Mouse (Mus musculus): ENCODE measurements around the gene Ddx55. TPM values are rescaled to one million over a fixed set of nuclear protein-coding genes. Genes with fewer than 3 reads are reported as not detected.
A peak's percentile ranks its signal among the peaks of the same experiment; 100 is the strongest.
"Not testable (repeated sequence)": the region's sequence is repeated elsewhere in the genome, so short reads cannot be mapped to it uniquely, and the experiment has no call there.

Gene Ddx55
- polyA plus RNA-seq, 1 experiment from 2014 or later = 15.3 TPM

- Histone ChIP-seq H3K4me2 (replicated peaks; ENCODE audit: low read depth, low read length) (peak overlapping the region; percentile 74), H3K27me3 (ENCODE audit: control insufficient read depth, insufficient read depth, low read length) (no peaks in the 10 kb centered on the region), H3K9ac (replicated peaks; ENCODE audit: low read depth, low read length) (peak overlapping the region; percentile 92), H3K4me3 (ENCODE audit: low read depth, low read length) (peak overlapping the region; percentile 95), H3K36me3 (ENCODE audit: control insufficient read depth, insufficient read depth, low read length) (peaks cover 29% of the 10 kb centered on the region), H3K4me1 (ENCODE audit: control insufficient read depth, insufficient read depth, low read length) (peaks cover 12% of the 10 kb centered on the region), H3K9me3 (ENCODE audit: control insufficient read depth, low read depth, low read length) (no peaks in the 10 kb centered on the region), H3K27ac (ENCODE audit: low read length) (peak overlapping the region; percentile 84)
- ATAC-seq (ENCODE audit: insufficient number of reproducible peaks, insufficient read depth, low FRiP score, low read depth) = peak; percentile 76
- under 1% methylated on average over 79 of the region's 89 CpGs for WGBS
Observed at GRCm38 (mm10) chr5:124540905-124541601, 11.6 kb upstream of the Ddx55 start.

- Histone ChIP-seq H3K4me2 (replicated peaks; ENCODE audit: low read depth, low read length) (peak overlapping the region; percentile 74), H3K27ac (ENCODE audit: low read length) (peak overlapping the region; percentile 84; the same call in 1 of the 2 replicates), H3K4me3 (ENCODE audit: low read depth, low read length) (peak overlapping the region; percentile 95), H3K4me1 (ENCODE audit: control insufficient read depth, insufficient read depth, low read length) (peaks cover 11% of the 10 kb centered on the region), H3K9ac (replicated peaks; ENCODE audit: low read depth, low read length) (peak overlapping the region; percentile 92), H3K36me3 (ENCODE audit: control insufficient read depth, insufficient read depth, low read length) (peaks cover 34% of the 10 kb centered on the region), H3K9me3 (ENCODE audit: control insufficient read depth, low read depth, low read length) (no peaks in the 10 kb centered on the region), H3K27me3 (ENCODE audit: control insufficient read depth, insufficient read depth, low read length) (no peaks in the 10 kb centered on the region)
- 8% methylated on average over 8 of the region's 8 CpGs for WGBS
- no peak for ATAC-seq (ENCODE audit: insufficient number of reproducible peaks, insufficient read depth, low FRiP score, low read depth)
Observed at GRCm38 (mm10) chr5:124541602-124541973, 11.1 kb upstream of the Ddx55 start.

- not testable (repeated sequence) for H3K4me1 ChIP-seq (ENCODE audit: control insufficient read depth, insufficient read depth, low read length); H3K4me2 ChIP-seq (replicated peaks; ENCODE audit: low read depth, low read length); H3K9me3 ChIP-seq (ENCODE audit: control insufficient read depth, low read depth, low read length); H3K4me3 ChIP-seq (ENCODE audit: low read depth, low read length); H3K9ac ChIP-seq (replicated peaks; ENCODE audit: low read depth, low read length); ATAC-seq (ENCODE audit: insufficient number of reproducible peaks, insufficient read depth, low FRiP score, low read depth); H3K27me3 ChIP-seq (ENCODE audit: control insufficient read depth, insufficient read depth, low read length); H3K27ac ChIP-seq (ENCODE audit: low read length)
- WGBS = 79% methylated on average over 4 of the region's 4 CpGs
- H3K36me3 ChIP-seq (ENCODE audit: control insufficient read depth, insufficient read depth, low read length) = peaks cover 33% of the 10 kb centered on the region
Observed at GRCm38 (mm10) chr5:124550737-124551136, 1.9 kb upstream of the Ddx55 start.

- H3K27me3 ChIP-seq (ENCODE audit: control insufficient read depth, insufficient read depth, low read length); H3K4me1 ChIP-seq (ENCODE audit: control insufficient read depth, insufficient read depth, low read length); H3K27ac ChIP-seq (ENCODE audit: low read length); H3K9me3 ChIP-seq (ENCODE audit: control insufficient read depth, low read depth, low read length); ATAC-seq (ENCODE audit: insufficient number of reproducible peaks, insufficient read depth, low FRiP score, low read depth): not testable (repeated sequence)
- 30% methylated on average over 5 of the region's 5 CpGs for WGBS
- H3K9ac ChIP-seq (replicated peaks; ENCODE audit: low read depth, low read length) = peak overlapping the region; percentile 61; the same call in 1 of the 2 replicates
- peaks cover 31% of the 10 kb centered on the region for H3K36me3 ChIP-seq (ENCODE audit: control insufficient read depth, insufficient read depth, low read length)
- peak overlapping the region; percentile 90 for H3K4me3 ChIP-seq (ENCODE audit: low read depth, low read length)
- peak overlapping the region; percentile 72 for H3K4me2 ChIP-seq (replicated peaks; ENCODE audit: low read depth, low read length)
Observed at GRCm38 (mm10) chr5:124551349-124552093, 1.1 kb upstream of the Ddx55 start.

- ATAC-seq (ENCODE audit: insufficient number of reproducible peaks, insufficient read depth, low FRiP score, low read depth) = no peak
- Histone ChIP-seq H3K36me3 (ENCODE audit: control insufficient read depth, insufficient read depth, low read length) (peaks cover 33% of the 10 kb centered on the region), H3K9me3 (ENCODE audit: control insufficient read depth, low read depth, low read length) (no peaks in the 10 kb centered on the region), H3K27ac (ENCODE audit: low read length) (peak overlapping the region; percentile 62; the same call in 1 of the 2 replicates), H3K4me3 (ENCODE audit: low read depth, low read length) (peak overlapping the region; percentile 90), H3K27me3 (ENCODE audit: control insufficient read depth, insufficient read depth, low read length) (no peaks in the 10 kb centered on the region), H3K9ac (replicated peaks; ENCODE audit: low read depth, low read length) (peak overlapping the region; percentile 61; the same call in 1 of the 2 replicates), H3K4me2 (replicated peaks; ENCODE audit: low read depth, low read length) (peak overlapping the region; percentile 72), H3K4me1 (ENCODE audit: control insufficient read depth, insufficient read depth, low read length) (no peaks in the 10 kb centered on the region)
- whole genome bisulfite sequencing = 11% methylated on average over 9 of the region's 9 CpGs
Observed at GRCm38 (mm10) chr5:124552094-124552472, 581 bp upstream of the Ddx55 start.

GRCm38 (mm10) chr5:124553607-124554006 is 943 bp downstream of the Ddx55 start:
- peak overlapping the region; percentile 72; the same call in 1 of the 2 replicates for H3K4me2 ChIP-seq (replicated peaks; ENCODE audit: low read depth, low read length)
- no peaks in the 10 kb centered on the region for H3K4me1 ChIP-seq (ENCODE audit: control insufficient read depth, insufficient read depth, low read length)
- H3K36me3 ChIP-seq (ENCODE audit: control insufficient read depth, insufficient read depth, low read length) = peaks cover 33% of the 10 kb centered on the region
- H3K27me3 ChIP-seq (ENCODE audit: control insufficient read depth, insufficient read depth, low read length) = no peaks in the 10 kb centered on the region
- H3K9ac ChIP-seq (replicated peaks; ENCODE audit: low read depth, low read length) = no peak overlapping the region
- H3K4me3 ChIP-seq (ENCODE audit: low read depth, low read length) = peak overlapping the region; percentile 90; the same call in 1 of the 2 replicates
- H3K27ac ChIP-seq (ENCODE audit: low read length) = no peak overlapping the region
- no peaks in the 10 kb centered on the region for H3K9me3 ChIP-seq (ENCODE audit: control insufficient read depth, low read depth, low read length)
- no peak for ATAC-seq (ENCODE audit: insufficient number of reproducible peaks, insufficient read depth, low FRiP score, low read depth)
- WGBS = 72% methylated on average over 6 of the region's 6 CpGs

GRCm38 (mm10) chr5:124555145-124555544 is 2.5 kb downstream of the Ddx55 start:
- Histone ChIP-seq H3K36me3 (ENCODE audit: control insufficient read depth, insufficient read depth, low read length) (peaks cover 41% of the 10 kb centered on the region), H3K4me1 (ENCODE audit: control insufficient read depth, insufficient read depth, low read length) (no peaks in the 10 kb centered on the region), H3K27ac (ENCODE audit: low read length) (no peak overlapping the region), H3K4me2 (replicated peaks; ENCODE audit: low read depth, low read length) (no peak overlapping the region), H3K9me3 (ENCODE audit: control insufficient read depth, low read depth, low read length) (no peaks in the 10 kb centered on the region), H3K4me3 (ENCODE audit: low read depth, low read length) (no peak overlapping the region), H3K27me3 (ENCODE audit: control insufficient read depth, insufficient read depth, low read length) (no peaks in the 10 kb centered on the region), H3K9ac (replicated peaks; ENCODE audit: low read depth, low read length) (no peak overlapping the region)
- ATAC-seq (ENCODE audit: insufficient number of reproducible peaks, insufficient read depth, low FRiP score, low read depth) = no peak
- 79% methylated on average over 1 of the region's 1 CpGs for WGBS

- Histone ChIP-seq H3K4me3 (ENCODE audit: low read depth, low read length) (no peak overlapping the region), H3K9ac (replicated peaks; ENCODE audit: low read depth, low read length) (no peak overlapping the region), H3K27ac (ENCODE audit: low read length) (no peak overlapping the region), H3K36me3 (ENCODE audit: control insufficient read depth, insufficient read depth, low read length) (peaks cover 70% of the 10 kb centered on the region), H3K4me2 (replicated peaks; ENCODE audit: low read depth, low read length) (no peak overlapping the region), H3K9me3 (ENCODE audit: control insufficient read depth, low read depth, low read length) (no peaks in the 10 kb centered on the region), H3K4me1 (ENCODE audit: control insufficient read depth, insufficient read depth, low read length) (no peaks in the 10 kb centered on the region), H3K27me3 (ENCODE audit: control insufficient read depth, insufficient read depth, low read length) (no peaks in the 10 kb centered on the region)
- ATAC-seq (ENCODE audit: insufficient number of reproducible peaks, insufficient read depth, low FRiP score, low read depth) = no peak
- 86% methylated on average over 12 of the region's 12 CpGs for WGBS
Observed at GRCm38 (mm10) chr5:124571068-124571467, 18.4 kb downstream of the Ddx55 start.
